Mouse (Mus musculus): Measurements from ENCODE around the gene Gm10408. TPM values are rescaled to one million over a fixed set of nuclear protein-coding genes. Genes with fewer than 3 reads are reported as not detected.
"Not testable (repeated sequence)": the region's sequence is repeated elsewhere in the genome, so short reads cannot be mapped to it uniquely, and the experiment has no call there.

Gene Gm10408
- total RNA-seq (2021): not detected
- long read RNA-seq: 0 reads

GRCm38 (mm10) chr14:3449079-3449478 lies at the start of gene Gm10408:
Gene Gm10408, plus strand, starts transcription at chr14:3449379.
- not testable (repeated sequence) for DNase-seq (ENCODE audit: low spot score in 2 of 2)

DNA sequence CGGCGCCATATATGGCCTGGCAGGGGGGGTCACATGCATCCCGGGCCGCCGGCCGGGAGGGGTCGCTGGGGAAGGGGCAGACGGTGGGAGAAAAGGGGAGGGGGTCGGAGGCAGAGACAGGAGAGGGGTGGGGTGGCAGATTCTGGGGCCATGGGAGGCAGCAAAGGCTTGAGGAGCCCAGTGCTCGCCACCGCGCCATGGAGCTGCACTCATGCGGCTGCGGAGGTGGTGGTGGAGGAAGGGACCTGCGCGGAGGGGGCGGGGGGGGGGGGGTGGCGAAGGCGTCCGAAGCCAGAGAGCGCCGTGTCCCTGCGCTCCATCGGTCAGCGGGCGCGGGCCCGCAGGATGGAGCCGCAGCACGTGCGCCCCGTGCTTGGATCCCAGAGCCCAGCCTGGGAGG lies 36.9 kb upstream of the Gm10408 start, which contains the start of gene Gm10409:
Gene Gm10409 (plus strand): TSS at position 301 of the 400 bp plus-strand sequence.
- DNase-seq (ENCODE audit: low spot score in 2 of 2): not testable (repeated sequence)

DNA sequence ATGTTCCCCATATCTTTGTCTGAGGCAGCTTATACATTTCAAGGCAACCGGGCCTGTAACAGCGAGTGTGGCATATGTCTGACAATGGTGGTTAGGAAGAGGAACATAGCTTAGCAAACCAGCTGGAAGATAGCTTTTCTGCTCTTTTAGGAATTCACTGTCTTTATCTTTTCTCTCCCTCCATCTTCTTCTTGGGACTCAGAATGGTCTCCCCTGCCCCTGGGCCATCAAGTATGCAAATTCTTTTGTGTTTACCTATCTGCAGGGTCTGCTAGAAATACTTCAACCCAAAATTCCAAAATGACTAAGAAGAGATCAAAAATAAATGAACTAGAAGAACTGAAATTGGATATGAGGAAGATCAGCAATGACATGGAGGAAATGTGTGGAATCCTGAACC lies 21.4 kb upstream of the Gm10408 start, which contains the start of gene Gm3005:
Gene Gm3005 (plus strand): TSS at position 301 of the 400 bp plus-strand sequence.
- DNase-seq (ENCODE audit: low spot score in 2 of 2): not testable (repeated sequence)

Other genes starting within 250 kb of the Gm10408 start
- 1 to 10 TPM; 5.7 to 9.6 TPM for gene D830030K20Rik, start 240.9 kb upstream of the Gm10408 start, total RNA-seq (2021)
- gene Gm2956, start 116.8 kb upstream of the Gm10408 start, total RNA-seq (2021): 1 to 10 TPM in 1 of 2 experiments, not detected in 1; 3.7 TPM
- gene Gm10413, start 54.3 kb upstream of the Gm10408 start, total RNA-seq (2021): not detected
- gene Gm10409, start 36.8 kb upstream of the Gm10408 start, total RNA-seq (2021): 1 to 10 TPM; 7.7 to 9.7 TPM
- 1 to 10 TPM; 1.4 to 2.2 TPM for gene Gm3005, start 21.3 kb upstream of the Gm10408 start, total RNA-seq (2021)
- not detected for gene Gm3012, start 185.1 kb downstream of the Gm10408 start, total RNA-seq (2021)
- 1 to 10 TPM; 7.7 to 9.7 TPM for gene Gm3020, start 202.7 kb downstream of the Gm10408 start, total RNA-seq (2021)
- gene Gm3043, start 239.4 kb downstream of the Gm10408 start, total RNA-seq (2021): not detected